Mouse (Mus musculus): ENCODE results near the gene Gm37240. TPM values are rescaled to one million over a fixed set of nuclear protein-coding genes. Genes with fewer than 3 reads are reported as not detected.

Gene Gm37240
- total RNA-seq, 1 experiment from 2014 or later, result 10.8 TPM

DNA sequence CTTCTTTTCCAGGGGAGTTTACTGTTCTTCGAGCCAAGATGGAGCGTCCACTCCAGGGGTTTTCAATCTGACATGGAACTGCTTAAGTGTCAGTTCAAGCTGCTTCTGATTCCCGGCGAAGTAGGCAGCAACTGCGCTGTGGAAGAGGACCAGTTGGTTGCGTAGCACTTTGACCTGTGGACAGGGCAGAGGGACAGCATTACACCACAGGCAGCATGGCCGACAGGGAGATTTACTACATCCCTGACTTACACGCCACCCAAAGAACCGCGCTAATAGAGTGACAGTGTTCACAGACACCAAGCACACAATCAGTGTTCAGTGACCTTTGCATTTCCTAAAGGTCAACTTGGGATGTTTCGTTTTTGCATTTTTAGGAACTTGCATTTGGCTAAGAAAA, 1389.6 kb downstream of the Gm37240 start:
- no peak for DNase-seq

DNA sequence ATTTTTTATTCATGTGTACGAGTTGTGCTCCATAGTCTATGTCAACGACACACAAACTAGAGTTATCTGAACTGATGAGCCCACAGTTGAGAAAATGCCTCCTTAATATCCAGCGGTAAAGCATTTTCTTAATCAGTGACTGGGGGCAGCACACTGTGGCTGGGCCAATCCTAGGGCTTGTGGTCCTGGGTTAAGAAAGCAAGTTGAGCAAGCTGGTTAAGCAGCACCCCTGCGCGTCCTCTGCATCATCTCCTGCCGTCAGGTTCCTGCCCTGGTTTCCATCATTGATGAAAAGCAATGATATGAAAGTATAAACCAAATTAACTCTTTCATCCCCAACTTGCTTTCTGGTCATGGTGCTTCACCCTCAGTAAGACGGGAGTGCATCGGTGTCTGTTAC, 1394.7 kb downstream of the Gm37240 start:
- no peak for DNase-seq

DNA sequence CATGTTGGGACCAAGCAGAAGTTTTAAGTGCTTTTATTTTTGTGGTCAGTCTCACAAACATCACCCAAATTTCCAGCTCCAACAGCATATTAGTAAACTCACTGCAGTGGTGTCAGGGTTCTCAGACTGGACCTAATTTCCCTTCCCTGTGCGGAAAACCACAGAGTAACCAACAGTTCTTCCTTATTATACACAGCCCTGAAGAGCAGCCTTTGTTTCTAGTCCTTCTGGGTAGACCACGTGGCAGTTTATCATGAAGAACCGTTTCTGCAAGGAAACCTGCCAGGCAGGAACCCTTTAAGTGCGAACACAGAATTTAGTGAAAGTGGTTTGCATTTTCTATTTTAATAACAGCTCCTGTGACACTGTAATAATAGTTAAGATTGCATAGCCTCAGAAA, 1395.2 kb downstream of the Gm37240 start:
- no peak for DNase-seq

DNA sequence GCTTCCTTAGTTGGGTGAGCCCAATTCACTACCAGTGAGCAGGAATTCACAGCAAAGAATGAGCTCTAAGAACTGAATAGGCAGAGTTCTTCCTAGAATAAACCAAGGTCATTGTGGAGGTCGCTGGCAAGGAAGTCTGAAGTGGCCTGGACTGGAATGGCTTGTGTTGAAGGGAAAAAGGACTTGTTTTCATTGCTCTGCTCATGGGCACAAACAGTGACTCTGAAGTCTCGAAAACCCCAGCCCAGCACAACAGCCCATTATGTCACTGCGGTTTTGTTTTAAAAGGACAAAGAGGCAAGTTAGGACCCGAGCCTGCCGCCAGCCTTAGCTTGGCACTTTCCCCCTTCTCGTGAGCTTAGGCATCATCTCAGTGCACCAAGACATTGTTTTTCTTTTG, 1398.6 kb downstream of the Gm37240 start:
- DNase-seq, result no peak

DNA sequence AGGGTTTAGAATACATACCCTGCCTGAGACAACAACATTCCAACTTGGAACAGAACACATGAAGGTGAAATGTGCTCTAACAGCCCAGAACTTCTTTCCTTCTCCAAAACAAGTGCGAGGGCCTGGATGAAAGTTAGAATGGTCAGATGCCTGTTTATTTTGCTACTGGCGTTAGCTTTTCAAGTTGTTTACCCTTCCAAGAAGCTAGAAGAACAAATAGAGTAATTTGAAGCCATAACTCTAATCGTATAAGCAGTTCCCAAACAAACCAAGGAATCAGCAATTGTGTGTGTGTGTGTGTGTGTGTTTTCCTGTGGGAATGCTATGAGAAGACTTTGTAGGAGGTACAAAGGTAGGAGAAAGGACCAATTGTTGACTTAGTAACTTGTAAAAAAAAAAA, 1402.4 kb downstream of the Gm37240 start:
- DNase-seq, result no peak

DNA sequence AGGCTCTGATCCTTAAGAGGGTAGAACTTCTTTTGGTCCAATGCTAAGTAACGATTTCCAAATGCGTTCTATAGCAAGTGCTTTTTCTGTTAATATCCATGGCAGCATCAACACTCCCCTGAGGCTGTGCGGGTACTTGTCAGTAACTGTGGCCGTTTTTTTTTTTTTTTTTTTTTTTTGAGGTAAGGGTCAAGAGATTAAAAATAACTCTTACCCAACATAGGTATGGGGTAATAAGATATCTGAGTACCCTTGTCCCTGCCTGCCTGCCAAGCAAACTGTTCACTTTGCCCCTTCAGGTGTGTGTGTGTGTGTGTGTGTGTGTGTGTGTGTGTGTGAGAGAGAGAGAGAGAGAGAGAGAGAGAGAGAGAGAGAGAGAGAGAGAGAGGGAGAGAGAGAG, 1403.0 kb downstream of the Gm37240 start:
- no peak for DNase-seq

DNA sequence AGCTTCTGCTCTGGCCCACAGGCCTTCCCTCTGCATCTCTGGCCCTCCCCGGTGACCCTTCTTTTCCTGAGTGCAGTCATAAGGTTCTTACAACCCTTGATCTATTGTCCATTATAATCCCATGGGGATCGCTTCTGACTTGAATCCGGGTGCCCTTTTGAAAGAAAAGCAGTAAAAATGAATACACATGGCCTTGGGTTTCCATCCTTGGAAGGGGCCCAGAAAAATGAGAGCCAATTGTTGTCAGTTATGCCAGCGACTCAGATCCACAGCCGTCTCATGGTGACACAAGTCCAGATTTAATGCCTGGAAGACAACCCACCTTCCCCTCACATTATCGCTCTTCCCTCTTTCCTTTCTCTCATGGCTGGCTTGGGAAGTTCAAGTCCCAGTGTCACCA, 1405.2 kb downstream of the Gm37240 start:
- DNase-seq, result peak; percentile 43

DNA sequence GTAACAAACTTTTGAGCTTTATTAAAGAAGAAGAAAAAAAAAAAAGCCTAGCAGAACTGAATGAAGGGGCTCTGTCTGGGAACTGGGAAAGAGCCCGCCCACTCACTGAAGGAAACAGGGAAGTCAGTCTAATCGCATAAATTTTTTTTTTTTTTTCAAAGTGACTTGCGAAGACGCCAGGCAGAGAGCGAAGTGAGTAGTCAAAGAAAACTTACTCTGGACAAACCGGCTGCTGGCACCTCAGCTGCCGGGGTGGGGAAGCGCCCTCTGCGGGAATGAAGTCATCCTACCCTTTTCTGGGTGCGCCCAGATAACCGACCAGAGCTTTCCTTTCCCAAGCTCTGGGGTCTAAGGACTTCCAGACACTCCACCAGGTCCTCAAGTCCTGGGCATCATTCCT, 1406.2 kb downstream of the Gm37240 start:
- DNase-seq, result peak; percentile 58

DNA sequence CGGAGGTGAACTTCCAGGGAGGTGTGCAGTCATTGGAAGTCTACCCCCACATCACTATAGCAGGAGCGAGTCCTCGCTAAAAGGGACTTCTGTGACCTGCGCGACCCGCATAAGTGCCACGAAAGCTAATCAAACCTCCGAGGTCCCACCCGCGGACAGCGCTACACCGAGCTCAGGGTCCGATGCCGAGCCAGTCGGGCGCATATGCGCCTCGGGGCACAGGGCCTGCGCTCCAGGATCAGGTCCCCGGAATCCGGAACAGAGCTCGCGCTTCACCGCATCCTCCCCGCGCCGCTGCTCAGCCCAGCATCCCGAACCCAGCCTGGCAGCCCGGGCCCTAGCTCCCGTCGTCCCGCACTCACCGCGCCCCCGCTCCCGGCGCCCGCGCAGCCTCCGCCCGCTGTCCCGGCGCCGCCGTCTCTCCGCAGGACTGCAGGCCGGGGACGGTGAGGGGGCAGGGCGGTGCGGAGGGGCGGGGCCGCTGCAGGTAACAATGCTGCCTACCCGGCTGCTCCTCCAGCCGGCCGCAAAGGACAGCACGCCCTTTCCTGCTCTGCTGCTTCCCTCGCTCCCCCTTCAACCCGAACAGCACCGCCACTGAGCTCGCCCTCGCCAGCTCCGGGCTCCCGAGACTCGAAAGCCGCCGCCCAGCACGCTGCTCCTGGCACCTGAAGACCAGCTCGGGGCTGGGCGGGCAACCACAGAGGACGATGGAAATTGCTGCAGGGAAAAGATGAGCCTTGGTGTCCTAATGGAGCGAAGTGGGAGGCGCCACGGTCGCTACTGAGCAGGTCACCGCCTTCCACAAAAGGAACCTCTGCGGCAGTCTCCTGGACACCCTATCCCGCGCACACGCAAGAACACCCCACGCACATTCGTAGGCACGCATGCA, 1407.1 kb downstream of the Gm37240 start, which contains the start of gene Fhdc1:
Gene Fhdc1 (minus strand): TSS at position 424 of the 892 bp plus-strand sequence.
- DNase-seq, result peak; percentile 69

DNA sequence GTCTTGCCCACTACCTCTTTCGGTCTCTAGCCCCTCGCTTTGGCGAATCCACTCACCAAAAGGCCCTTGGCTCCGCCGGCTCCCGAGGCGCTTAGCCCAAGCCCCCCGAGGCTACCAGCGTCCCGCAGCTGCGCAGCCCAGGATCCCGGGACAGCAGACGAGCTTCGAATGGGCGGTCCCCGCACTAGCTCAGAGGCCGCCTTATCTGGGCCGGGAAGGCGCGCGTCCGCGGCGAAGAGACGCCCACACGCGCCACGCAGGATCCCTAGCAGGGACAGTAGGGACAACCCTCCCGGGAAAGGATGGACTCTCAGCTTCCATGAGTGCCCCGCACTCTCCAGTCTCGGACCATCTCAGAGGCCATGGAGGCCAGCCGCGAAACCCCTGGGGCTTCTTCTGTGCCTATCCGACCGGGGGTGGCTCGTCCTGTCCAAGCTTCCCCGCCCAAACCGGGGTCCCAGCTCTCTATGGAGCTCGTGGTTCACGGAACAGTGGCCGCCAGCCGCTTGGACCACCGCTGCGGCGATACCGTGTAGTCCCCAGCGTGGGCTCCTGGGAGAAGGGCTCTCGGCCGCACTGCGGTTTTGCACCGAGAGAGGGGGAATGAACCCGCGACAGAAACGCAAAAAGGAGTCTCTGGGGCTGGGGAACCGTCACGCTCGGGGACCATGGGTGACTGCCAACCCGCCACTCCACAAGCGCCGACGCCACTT, 1407.9 kb downstream of the Gm37240 start:
- DNase-seq, result peak; percentile 75

DNA sequence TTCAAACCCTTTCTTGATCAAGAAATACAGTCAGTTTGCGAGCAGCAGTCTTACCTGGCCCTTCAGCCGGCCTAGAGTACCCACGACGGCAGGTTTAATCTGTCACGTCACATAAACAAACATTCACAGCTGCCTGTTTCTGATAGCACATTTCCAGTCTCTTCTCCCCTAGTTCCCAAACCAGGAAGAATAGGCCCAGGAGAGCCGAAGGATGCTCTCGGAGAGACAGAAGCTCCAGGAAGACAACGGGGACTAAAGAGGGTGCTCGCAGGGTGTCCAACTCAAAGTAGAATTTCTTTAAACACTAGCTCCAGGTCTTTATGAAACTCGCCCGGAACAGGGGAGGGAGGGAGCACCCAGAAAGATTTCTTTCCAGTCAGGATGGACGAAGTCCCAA, 1408.4 kb downstream of the Gm37240 start:
- DNase-seq, result no peak

DNA sequence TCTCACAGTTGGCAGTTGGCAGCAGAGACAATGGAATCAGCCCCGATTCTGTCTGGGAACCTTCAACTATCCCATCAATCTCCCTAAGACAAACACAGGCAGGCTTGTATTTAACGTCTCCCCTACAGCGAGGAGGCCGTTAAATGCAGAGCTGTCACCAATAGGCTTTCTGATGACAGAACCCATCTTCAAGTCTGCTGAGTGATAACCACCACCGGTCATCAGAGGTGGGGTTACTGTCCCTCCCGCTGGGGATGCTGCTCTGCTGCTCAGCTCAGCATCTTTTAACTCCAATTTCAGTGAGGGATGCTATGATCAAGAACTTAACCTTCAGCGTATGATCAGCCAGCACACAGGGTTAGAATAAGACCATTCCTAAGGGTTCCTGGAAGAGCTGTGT, 1409.1 kb downstream of the Gm37240 start:
- DNase-seq, result no peak

DNA sequence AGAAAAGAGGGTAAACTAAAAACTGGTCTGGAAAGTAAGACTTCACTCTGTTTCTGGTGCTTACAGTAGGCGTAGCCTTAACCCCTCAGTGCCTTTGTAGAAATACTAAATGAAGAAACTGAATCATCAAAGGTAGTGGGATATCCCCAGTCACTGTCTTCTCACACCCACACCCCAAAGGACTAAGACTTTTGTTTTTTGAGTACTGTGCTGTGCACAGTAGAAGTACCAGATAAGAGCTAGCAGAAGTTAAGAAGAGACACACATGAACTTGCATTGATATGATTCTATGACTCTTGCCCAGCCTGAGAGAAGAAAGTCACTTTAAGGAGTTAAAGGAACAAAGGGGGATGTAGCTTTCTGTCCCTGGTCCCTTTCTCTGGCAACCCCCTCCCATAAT, 1409.8 kb downstream of the Gm37240 start:
- DNase-seq, result no peak

DNA sequence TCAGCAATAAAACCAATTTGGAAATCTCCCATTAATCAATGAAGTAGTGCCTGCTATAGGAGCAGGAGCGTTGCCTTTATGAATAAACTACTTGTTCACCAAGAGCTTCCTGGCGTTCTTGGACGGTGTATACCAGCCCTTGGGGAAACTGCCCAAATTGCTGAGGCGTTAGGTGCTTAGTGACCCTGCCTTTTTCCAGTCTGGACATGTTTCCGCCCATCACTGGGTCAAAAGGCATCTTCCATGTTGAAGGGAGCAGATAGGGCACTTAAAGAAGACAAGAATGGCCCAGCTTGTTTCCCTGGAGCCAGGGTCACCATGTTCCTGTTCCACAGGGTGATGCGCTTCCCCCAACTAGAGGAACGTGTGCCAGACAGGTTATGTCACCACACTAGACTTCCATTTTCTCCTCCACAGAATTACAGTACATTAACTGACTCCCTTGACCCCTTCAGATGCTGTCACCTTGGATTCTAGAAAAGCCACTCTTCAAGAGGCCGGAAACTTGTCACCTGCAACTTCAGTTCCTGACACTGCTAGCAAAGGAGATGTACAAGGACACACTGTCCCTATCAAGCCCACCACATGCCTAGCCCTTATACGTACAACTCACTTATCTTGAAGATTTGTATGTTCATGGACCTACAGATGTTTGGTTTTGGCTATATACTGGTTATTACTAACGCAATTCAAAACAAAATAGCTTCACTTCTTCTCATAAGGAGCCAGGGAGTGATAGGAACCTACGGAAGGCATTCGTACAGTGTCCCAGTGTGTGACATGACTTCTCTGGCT, 1412.1 kb downstream of the Gm37240 start:
- no peak for DNase-seq

DNA sequence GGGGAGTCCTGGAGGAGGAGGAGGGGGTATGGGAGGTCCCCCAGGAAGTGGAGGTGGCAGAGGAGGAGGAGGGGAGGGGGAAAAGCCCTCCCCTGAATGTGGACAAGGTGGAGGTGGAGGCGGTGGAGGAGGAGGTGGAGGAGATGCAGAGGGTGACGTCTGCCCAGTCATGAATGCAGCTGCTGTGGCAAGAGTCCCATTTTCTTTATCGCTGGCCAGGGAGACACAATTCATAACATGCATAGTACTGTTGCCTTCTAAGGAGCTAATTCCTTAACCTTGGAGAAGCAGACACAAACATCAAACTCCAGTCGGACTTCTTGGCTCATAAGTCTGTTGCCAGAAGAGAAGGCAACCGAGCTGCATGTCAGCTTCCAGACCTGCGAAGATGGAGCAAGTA, 1412.9 kb downstream of the Gm37240 start:
- no peak for DNase-seq

DNA sequence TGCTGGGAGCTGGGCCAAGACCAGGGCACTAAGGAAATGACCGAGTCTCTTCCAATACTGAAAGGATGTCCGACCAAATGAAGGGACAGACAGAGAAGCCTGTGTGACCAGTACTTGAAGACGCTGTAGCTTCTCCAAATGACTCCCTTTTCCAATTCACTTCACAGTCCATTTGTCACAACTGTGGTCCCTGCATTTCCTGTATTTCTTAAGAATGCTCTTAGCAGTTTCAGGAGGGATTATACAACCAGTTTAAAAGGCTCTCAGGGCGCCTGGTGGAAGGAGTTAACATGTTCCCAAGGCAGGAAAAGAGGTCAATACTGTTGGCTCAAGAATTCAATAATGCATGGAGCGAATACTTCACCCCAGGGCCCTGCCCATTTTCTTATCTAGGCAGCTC, 1414.4 kb downstream of the Gm37240 start:
- DNase-seq, result no peak

DNA sequence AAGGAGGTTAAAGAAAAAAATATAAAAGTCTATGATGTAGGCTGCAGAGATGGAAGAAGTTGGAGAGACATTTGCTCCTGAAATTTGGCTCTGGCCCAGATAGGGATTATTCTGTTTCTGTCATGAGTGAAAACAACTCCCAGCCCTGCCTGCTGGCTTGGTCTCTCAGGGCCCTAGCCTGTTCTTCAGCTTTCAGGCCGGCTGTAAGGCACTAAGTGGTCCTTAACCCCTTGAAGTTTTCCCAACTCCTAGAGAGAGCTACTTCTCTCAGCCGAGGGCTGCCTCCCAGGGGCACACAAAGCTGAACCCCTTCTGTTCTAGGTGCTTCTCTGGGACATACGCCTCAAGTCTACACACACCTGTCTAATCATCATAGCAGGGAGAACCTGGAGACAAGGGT, 1414.8 kb downstream of the Gm37240 start:
- no peak for DNase-seq

DNA sequence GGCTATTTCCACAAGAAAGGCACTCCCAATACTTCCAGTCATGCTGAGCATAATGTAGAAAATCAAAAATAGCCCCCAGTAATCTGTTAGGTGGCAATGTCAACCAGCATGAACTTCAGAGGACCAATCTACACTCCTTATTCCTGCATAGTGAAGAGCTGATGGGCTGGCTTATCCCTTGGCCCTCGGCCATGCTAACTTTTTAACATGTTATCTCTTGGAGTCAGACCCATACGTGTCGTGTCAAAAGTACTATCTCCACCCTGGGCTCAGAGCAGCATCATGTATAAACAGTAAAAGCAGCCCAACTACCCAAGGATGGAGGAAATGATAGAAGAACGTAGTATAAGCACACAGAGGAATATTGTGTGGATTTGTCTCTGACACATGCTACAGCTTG, 1416.2 kb downstream of the Gm37240 start:
- DNase-seq, result no peak

DNA sequence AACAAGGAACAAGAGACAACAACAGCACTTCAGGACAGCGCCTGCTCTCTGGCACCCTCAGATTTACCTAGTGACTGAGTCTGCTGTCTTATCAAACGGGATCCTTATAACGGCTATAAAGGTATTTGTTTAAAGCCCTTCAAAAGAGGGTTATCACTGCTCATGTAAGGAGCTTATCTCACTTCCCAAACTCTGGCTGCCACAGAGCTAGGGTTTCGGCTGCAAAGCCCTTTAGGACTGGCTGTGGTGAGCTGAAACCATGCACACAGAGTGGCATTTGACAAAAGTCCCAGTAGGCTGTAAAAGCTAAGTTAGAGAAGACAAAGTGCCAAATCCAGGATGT, 1419.2 kb downstream of the Gm37240 start:
- DNase-seq, result no peak

DNA sequence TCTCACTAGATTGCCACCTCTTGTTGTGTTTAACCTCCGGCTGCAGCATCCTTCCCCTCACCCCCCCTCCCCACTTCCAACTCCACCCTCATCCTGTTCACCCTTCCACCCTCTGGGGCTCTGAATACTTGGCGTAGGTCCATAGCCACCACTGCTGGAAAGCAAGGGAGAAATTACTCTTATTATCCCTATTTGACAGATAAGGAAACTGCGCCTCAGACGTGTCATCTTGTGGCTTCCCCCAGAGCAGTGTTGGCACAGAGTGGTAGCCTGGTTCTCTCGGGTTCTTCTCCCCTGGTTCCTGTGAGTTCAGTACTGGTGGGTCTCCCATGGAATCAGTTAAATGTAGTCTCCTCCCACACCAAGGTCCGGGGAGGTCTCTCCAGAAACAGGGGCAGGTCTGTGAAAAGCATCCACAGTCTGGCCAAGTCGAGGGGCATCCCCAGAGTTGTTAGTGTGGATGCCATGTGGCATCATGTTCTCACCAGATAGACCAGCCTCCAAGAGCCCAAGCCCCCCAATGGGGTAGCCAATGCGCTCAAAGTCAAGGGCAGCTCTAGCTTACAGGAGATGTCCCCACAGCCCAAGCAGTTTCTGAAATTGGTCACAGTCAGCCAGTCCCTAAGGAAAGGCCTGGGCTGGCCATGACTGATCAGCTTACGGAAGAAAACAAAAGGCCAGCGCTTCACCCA, 1419.8 kb downstream of the Gm37240 start:
- no peak for DNase-seq

DNA sequence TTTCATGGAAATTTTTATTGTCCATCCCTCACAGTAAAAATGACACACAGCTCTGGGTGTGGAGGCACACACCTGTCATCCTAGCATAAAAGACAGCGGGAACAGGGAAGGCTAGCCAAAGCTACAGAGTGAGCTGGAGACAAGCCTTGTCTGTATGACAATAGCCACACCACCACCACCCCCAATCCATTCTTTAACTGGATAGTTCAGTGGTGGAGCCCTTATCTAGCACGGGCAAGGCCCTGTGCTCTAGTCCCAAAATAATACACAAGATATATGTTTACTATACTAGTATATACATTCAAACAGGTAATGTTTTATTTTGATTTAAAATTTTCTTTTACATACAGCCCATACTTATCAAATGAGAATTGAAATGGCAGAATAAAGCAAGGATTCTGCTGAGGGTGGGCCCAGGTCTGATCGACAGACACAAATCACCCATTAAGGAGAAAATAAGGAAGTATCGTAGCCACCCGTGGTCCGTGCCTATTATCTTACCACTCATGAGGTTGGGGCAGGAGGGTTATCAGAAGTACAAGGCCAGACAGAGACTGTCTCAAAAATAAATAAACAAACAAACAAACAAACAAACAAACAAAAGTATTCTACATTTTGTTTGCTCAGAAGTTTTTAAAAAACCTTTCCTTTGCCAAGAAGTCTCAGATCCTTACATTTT, 1421.4 kb downstream of the Gm37240 start:
- DNase-seq, result no peak

DNA sequence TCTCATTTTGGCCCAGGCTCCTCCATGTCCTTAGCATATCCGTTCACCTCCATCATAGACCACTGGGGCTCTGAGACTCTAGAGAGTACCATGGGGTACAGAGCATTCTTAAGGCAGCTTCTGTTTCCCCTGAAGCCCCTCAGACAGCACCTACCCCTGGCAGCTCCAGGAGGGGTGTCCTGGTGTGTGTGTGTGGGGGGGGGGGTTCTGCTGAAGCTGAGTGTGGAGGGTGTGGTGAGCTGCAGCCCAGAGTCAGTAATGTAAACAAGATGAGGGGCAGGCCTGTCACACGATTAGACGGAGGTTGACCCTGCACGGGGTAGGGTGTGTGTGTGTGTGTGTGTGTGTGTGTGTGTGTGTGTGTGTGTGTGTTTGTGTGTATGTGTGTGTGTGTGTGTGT, 1425.6 kb downstream of the Gm37240 start:
- no peak for DNase-seq

All from adrenal gland, postnatal 25 days (tissue).